Mouse (Mus musculus) testis, postnatal 10 days (tissue): Measurements from ENCODE around the gene Wt1.
A peak's percentile ranks its signal among the peaks of the same experiment; 100 is the strongest.

ENCODE experiments used
- DNase-seq: peaks from one replicate; pipeline ENCODE4 v3.0.0; 2021; ENCODE audit warnings: low spot score

Wt1 gene

DNA sequence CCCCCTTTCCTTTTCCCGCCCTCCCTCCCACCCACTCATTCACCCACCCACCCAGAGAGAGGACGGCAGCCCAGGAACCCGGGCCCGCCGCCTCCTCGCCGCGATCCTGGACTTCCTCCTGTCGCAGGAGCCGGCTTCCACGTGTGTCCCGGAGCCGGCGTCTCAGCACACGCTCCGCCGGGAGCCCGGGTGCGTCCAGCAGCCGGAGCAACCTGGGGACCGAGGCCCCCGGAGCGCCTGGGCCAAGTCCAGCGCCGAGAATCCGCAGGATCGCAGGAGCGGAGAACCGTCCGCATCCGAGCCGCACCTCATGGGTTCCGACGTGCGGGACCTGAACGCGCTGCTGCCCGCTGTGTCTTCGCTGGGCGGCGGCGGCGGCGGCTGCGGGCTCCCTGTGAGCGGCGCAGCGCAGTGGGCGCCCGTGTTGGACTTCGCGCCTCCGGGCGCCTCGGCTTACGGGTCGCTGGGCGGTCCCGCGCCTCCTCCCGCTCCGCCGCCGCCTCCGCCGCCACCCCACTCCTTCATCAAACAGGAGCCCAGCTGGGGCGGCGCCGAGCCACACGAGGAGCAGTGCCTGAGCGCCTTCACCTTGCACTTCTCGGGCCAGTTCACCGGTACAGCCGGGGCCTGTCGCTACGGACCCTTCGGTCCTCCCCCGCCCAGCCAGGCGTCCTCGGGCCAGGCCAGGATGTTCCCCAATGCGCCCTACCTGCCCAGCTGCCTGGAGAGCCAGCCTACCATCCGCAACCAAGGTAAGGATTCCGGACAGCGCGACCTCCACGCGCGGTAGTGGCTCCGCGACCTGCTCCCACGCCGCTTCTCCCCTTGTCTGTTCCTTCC is 582 bp downstream of the Wt1 start:
- peak; percentile 73 for DNase-seq

DNA sequence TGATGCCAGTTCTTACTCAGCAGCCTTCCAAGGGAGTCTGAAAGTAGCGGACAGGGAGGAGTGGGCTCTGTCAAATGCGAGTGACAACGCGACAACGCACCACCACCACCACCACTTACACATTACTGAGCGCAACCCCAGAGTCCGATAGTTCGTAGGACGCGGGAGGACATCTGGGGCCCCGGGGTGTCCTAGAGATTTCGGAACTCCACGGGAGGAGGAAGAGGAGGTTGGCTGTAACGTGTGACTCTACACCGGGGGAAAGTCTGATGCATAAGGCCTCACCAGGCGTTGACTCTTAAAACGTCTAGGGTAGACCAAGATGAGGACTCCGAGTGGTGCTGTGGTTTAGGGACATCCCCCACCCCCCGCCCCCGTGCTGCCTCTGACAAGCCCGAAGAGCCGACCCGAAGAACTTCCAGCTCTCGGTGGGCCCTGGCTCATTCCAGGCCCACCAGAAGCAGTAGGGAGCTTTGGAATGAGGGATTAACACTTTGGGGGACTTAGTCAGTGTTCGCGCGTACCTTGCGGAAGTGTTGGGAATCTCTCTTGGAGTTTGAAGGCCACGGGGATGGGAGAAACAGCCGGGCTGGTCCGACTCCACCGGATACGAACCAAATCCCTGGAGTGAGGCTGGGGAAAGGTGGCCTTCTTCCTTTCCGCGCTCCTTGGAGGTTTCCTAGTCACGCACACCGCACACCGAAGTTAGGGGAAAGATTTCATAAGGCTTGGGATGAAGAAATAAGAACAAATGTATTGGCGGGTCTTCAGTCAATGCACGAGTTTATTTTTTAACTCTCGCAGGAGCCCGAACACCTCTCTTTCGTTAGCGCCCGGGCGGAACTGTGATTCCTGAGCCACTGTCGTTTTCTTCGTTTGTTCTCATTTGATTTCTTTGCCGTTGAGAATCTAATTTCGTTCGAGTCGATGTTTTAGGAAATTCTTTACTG is 1.5 kb downstream of the Wt1 start:
- DNase-seq = peak; percentile 52

DNA sequence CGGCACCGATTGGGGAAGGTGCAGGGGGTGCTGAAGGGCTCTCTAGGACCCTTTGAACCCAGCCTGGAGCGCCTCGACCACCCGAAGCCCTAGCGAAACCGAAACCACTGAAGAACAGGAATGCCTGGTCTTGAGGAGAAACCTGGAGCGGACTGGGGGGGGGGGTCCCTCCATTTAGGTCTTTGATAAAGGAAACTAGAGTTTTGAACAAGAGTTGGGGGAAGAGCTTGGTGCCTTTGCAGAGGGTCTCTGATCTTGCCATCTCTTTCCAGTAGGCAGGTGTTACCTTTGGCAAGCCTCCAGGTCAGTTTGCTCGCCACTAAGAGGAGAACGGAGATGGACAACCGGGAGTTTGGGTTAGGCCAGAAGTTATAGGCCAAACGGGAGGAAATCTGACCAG is 2.2 kb downstream of the Wt1 start:
- no peak for DNase-seq

DNA sequence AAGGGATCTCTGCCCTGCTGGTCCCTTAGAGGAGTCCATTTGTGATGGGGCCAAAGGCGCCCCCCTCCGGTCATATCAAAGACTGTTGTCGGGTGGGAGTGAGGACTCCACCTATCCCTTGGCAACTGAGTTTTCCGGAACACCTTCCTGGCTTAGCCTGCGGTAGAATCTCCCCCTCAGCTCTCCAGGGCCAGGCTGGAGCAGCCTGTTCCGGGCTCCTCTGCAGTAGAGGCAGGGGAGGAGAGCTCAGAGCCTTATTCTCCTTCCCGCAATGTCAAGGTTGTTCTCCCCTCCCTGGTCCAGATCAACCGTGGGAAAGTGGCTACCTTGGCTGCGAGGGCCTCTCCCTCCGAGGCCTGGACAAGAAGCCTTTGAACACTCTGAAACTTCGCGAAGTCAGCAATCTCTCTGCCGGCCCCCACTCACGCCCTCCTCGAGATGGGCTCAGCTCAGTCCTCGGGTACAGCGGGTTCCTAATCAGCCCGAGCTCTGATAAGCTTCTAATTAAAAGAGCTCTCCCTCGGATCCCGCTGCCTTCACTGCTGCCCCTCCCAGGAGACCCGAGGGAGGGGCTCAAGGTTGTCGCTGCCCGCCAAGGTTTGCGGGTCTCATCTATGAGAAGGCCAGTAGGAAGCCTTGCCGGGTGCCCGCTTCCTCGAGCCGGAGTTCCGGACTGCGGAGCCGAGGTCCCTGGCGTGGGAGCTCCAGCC is 4.2 kb downstream of the Wt1 start:
- peak; percentile 81 for DNase-seq

DNA sequence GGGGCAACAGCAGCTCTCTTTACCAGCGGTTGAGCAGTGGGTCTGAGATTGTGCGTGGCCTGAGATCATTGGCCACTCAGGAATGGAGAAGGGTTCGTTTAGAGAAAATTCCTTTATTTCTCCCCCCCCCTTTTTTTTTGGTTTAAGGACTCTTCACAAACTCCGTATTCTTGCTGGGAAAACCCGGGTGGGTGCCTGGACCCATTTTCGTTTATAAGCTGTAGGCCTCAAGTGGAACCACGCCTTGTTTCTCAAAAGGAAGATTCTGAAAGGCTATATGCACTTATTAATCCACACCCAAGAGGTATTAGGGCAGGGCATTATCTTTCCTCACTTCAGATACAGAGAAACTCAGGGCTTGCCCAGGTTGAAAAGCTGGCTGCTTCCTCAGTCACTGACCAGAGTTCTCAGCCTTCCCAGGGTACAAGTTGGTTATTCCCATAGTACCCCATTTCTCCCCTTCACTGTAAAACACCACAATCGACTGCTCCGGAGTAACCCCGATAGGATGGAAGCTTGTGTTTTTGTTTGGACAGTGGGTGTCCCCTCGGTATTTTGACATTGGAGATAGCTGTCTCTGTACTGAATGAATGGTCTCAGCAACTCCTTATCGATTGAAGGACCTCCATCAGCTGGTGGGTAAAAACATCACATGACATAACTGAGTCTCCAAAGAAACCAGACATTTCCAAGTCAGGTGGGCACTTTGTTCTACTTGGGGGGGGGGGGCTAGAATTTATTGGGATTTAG is 4.9 kb downstream of the Wt1 start:
- no peak for DNase-seq

DNA sequence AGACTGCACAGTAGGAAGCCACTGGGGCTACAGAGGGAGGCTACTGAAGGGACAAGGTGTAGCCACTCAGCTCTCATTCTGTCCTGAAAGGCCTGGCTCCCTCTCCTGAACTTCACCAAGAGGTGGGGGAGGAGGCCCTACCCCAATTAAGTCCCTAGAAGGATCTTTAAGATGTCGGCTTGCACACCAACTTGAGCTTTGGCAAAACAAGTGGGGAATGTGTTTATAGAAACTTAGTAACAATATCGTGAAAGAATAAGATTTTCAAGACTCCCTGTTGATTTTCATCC is 5.4 kb downstream of the Wt1 start:
- no peak for DNase-seq

DNA sequence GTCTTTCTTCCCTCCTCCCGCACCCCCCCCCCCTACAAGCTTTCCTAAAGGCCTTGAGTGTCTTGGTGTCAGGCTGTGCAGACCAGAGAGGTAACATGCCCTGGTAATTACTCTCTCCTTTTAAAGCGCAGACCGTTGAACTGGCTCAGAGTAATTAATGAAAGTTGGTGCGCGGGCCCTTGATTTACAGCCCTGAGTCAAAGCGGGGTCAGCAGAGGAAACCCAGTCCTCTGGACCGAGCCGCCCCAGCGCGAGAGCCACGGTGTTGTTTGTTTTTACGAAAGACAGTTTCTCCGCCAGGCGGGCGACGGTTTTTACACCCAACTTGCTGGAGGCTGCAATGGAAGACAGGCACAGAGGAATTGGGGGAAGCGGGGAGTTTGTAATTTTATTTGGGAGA is 6.0 kb downstream of the Wt1 start:
- DNase-seq = peak; percentile 55

DNA sequence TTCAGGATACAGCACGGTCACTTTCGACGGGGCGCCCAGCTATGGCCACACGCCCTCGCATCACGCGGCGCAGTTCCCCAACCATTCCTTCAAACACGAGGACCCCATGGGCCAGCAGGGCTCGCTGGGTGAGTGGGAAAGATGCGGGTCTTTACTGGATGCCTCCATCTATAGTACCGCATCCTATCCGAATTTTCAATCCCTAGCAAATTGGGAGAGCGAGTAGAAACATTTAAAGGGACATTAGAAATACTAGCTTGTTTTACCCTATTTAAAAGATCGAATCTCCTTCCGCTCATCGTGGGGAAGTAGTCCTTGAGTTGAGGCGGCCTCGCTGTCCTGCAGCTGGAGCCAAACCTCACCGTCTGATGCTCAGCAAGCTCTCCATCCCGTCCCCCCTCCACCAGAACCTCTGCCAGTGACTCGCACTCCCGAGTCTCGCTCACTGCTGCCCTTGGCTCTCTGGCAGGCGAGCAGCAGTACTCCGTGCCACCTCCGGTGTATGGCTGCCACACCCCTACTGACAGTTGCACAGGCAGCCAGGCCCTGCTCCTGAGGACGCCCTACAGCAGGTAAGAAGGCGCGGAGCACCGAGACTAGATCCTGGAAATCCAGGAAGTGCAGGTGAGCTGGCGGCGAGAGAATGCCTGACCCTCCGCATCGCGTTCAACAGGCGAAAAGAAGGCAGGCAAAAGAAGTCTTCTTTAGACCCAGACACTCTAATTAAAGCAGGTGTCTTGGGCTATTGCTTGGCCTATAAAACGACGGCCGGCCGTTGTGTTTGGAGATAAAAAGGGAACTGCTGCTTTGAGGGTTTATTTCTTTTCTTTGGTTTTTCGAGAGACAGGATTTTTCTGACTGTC is 6.8 kb downstream of the Wt1 start:
- peak; percentile 51 for DNase-seq

DNA sequence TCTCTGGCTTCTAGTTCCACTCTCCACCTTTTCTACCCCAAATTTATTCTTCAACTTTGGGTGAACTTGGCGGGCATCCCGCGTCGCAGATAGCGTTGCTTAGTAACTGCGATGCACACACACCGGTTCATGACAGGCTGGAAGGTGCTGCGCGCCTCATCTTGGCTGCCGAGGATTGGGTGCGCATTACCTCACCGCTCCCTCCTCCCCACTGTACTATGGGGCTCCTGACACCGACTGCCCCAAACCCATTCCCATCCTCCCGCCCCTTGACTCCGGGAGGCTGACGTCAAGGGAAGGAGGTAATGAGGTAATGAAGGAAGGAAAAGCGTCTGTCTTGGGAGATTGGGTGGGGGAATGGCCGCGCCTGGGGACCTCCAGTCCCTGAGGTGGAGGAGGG is 8.0 kb downstream of the Wt1 start:
- DNase-seq = peak; percentile 71

DNA sequence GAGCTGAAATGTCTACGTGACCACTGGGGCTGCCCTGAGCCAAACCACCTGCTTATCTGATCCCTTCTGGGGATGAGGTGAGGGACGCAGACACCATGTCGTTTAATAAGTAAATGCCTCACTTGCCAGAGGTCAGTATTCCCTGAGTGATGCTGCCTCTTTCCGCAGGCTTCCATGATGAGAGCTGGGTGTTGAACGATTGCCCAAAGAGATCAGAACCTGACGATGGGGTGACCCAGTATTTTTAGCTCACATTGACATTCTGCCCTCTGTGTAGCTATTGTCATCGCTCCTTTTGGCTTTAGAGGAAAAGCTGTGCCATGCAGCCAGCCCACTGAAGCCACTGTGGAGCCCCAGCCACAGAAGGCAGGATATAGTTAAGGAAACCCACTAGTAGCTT is 13.1 kb downstream of the Wt1 start:
- DNase-seq = no peak

DNA sequence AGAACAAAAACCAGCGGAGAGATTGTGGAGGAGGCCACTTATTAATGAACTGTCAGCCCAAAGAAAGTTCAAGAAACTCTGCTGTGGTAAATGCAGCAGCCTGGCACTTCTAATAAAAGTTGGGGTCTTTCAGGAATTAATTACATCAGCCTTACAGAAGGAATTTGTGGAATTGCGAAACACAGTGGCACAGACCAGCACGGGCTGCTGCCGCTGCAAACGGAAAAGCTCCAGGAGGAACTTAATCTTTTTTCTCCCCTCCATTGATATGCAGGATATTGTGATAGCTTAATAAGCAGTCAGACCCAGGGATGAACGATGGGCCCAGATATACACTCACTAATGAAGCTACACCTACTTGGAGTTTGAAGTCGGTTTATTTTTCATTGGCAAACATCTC is 15.0 kb downstream of the Wt1 start:
- no peak for DNase-seq

DNA sequence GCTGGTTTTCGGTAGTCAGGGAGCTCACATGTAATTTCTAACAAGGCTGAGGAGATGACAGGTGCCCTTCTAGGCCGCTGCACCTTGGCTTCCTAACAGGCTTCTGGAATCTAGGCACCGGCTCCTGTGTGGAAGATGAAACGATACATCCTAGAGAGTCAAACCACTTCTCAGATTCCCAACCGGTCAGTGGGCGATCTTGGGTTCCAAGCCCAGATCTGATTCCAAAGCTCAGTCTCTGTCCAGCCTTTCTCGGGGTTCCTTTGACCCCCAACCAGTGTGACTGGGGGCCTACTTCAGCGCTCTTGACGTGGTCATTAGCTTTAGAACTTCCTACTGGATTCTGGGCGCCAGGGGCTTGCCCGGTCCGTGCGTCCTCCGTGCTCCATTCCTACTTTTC is 17.4 kb downstream of the Wt1 start:
- no peak for DNase-seq

DNA sequence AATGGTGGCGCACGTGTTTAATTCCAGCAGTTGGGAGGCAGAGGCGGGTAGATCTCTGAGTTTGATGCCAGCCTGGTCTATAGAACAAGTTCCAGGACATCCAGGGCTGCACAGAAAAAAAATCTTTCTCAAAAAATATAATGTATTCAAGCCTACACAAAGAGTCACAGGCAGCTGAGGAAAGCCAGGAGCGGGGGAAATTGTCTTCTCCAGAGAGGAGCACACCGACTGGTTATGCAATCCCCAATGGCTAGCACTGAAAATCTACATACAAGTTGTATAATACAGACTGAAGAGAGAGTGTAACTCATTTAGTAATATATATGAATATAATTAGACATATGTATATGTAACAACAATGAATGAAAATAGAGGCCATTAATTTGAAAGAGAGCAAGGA is 25.2 kb downstream of the Wt1 start:
- no peak for DNase-seq

DNA sequence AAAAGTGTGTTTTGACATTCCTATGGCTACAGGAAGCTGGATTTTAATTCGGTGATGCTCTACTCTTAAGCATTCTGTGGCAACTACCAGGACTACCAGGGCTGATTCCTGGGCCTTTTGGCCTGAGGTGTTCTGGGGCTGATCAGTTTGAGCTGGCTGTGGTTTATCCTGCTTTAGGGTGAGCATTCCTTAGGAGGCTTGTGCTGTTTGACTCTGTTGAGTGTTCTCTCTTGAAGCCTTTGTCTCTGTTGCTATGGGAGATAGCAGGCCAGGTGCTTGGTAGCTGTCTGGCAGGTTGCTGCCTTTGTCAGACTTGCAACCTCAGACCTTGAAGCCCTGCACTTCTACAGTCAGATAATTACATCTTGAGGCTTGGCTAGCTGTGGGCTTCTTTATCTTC is 26.7 kb downstream of the Wt1 start:
- DNase-seq = no peak

DNA sequence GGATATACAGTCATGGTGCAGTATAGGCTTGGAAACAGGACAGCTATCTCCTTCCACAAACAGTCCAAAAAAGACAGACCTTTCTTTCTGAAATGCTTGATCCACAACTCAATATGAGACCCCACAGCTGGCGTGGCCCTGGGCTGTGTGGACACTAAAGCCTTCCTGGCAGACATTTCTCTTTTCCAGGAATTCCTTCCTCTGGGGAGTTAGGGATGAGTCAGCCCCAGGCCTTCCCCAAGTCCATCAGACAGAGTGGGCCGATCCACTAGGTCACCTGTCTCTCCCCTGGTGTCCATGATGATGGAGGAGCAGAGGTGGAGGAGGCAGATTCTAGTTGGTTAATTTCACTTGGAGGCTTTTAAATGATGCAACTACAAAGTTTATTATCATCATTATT is 34.6 kb downstream of the Wt1 start:
- no peak for DNase-seq

DNA sequence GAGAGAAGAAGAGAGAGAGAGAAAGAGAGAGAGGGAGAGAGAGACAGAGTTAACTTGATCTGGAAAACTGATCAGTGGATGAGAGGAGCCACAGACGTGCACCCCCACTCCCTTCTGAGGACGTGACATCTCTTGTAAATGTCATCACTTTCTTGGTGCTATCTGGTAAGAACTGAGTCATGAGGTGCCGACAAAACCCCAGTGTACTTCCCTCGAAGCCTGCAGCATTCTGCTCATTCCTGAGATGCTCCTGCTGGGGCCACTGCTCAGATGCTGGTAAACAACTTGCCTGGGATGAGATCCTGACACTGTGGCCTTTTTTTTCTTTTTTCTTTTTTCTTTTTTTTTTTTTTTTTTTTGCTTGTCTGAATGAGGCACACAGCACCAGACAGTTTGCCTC is 36.4 kb downstream of the Wt1 start:
- no peak for DNase-seq

DNA sequence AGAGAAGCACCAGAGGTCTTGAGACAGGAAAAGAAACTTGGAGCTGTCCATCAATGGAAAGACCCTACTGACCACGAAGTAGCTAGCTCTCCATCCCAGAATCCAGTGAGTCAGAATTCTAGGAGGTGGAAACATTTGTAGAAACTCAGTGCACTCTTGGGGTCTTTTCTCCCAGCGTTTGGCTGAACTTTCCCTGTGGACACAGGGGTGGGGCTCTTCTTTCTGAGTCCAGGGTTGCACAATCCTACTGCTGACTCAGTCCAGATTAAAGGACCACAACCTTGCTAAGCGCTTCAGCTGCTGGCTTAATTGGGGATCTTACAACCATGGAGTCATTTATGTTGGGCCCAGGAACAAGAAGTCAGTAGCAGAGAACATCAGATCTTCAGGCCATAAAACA is 41.8 kb downstream of the Wt1 start:
- DNase-seq = no peak

DNA sequence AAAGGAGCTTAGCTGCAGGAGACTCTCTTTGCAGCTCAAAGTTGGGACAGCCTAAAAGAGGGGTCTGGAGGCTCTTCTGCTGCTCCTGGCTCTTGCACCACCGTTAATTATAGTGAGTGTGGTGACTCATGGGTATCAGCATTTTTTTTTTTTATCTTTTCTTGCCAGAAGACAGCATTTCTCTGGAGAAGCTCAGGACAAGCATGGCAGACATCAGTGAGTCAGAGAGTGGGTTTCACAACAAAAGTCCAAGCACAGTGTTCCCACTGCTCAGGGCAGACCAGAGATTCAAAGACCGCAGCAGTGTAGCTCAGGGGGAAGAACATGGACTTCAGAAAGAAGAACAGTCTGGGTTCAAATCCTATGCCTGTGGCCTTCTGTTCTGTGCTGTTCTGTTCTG is 47.9 kb downstream of the Wt1 start:
- DNase-seq = no peak

DNA sequence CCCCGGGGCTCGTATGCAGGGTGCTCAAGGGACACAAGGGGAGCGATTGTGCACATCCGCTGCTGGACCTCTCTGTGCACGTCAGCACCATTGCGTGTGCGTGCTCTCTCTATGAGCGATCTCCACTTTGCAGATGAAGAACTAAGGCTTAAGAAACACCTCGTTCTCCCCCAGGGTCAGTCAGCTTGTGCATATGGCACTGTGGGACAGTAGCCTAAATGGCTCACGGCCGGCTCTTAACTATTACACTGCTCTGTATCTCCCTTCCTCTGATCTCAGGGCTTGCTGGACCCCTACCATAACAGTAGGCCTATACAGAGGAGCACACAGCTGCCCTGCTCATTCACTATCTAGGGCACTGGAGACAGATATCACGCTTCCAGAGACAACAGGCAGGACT is 52.5 kb downstream of the Wt1 start:
- DNase-seq = peak; percentile 42

DNA sequence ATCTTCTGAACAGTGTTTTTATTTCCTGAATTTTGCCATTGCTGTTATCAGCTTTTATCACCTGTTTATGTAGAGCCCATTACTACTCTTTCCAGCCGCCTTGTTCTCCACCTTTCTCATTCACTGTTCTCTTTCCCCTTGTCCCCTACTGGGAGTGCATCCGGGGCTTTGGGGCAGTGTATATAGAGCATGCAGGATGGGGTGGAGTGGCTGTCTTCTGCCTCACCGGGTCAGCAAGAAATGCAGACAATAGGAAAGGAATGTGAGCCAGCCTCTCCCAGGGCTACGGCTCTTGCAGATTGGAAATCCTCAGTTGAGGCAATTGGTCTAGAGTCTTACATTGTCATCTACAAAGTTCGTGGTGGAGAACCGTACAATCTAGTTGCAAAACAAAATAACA is 56.2 kb downstream of the Wt1 start:
- DNase-seq = no peak

DNA sequence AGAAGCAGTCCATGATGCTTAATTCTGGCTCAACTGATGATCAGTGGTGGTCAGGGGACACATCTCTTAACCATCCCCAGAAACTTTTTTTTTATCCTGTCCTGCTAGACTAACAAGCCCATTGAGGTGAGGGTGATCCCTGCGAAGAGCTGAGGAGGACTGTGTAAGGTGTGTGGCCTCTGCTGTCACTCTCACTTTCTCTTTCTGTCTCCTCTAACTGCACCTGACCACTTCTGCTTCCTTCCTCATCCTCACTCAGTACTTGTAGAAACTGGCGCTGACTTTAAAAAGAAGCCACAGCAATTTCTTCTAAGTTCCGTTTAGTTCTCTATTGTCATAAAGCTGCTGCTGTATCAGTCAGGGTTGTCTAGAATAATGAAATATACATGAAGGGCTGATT is 58.8 kb downstream of the Wt1 start:
- no peak for DNase-seq
